Mouse (Mus musculus): ENCODE results near the gene Patl1. TPM values are rescaled to one million over a fixed set of nuclear protein-coding genes. Genes with fewer than 3 reads are reported as not detected.

The Patl1 gene
- polyA plus RNA-seq, 1 experiment from 2014 or later: 30.2 TPM

Small RNAs within 50 kb of the gene (microRNA-seq; reads per million reads assigned to microRNA genes)
- gene Mir6994: 6.8 reads per million, percentile 25 among the genes with 10 or more reads in this experiment

Other genes starting within 250 kb of the Patl1 start
- not detected in 2 replicates for gene Oosp1, start 221.2 kb upstream of the Patl1 start, polyA plus RNA-seq (2014; fragmentation: Nextera tagmentation; extraction: Ambion mirVana)
- gene Oosp3, start 215.3 kb upstream of the Patl1 start, polyA plus RNA-seq (2014; fragmentation: Nextera tagmentation; extraction: Ambion mirVana): not detected in 2 replicates
- not detected in 2 replicates for gene Gif, start 164.8 kb upstream of the Patl1 start, polyA plus RNA-seq (2014; fragmentation: Nextera tagmentation; extraction: Ambion mirVana)
- 57.2 and 60.8 TPM in 2 replicates for gene Mrpl16, start 142.0 kb upstream of the Patl1 start, polyA plus RNA-seq (2014; fragmentation: Nextera tagmentation; extraction: Ambion mirVana)
- 19.5 and 23.1 TPM in 2 replicates for gene Stx3, start 93.0 kb upstream of the Patl1 start, polyA plus RNA-seq (2014; fragmentation: Nextera tagmentation; extraction: Ambion mirVana)
- gene Olfr1417, start 73.2 kb upstream of the Patl1 start, polyA plus RNA-seq (2014; fragmentation: Nextera tagmentation; extraction: Ambion mirVana): not detected in 2 replicates
- not detected in 2 replicates for gene Olfr1418, start 51.3 kb upstream of the Patl1 start, polyA plus RNA-seq (2014; fragmentation: Nextera tagmentation; extraction: Ambion mirVana)
- gene Olfr1419, start 37.3 kb upstream of the Patl1 start, polyA plus RNA-seq (2014; fragmentation: Nextera tagmentation; extraction: Ambion mirVana): not detected in 2 replicates
- 0.08 TPM in 1 of 2 replicates, not detected in the other for gene Olfr1420, start 25.8 kb upstream of the Patl1 start, polyA plus RNA-seq (2014; fragmentation: Nextera tagmentation; extraction: Ambion mirVana)
- 5.3 and 6.0 TPM in 2 replicates for gene Osbp, start 53.5 kb downstream of the Patl1 start, polyA plus RNA-seq (2014; fragmentation: Nextera tagmentation; extraction: Ambion mirVana)
- gene Olfr1423, start 128.9 kb downstream of the Patl1 start, polyA plus RNA-seq (2014; fragmentation: Nextera tagmentation; extraction: Ambion mirVana): 0.03 TPM in 1 of 2 replicates, not detected in the other
- not detected in 2 replicates for gene Olfr1424, start 150.3 kb downstream of the Patl1 start, polyA plus RNA-seq (2014; fragmentation: Nextera tagmentation; extraction: Ambion mirVana)
- gene Olfr1425, start 165.3 kb downstream of the Patl1 start, polyA plus RNA-seq (2014; fragmentation: Nextera tagmentation; extraction: Ambion mirVana): not detected in 2 replicates
- gene Olfr1426, start 179.6 kb downstream of the Patl1 start, polyA plus RNA-seq (2014; fragmentation: Nextera tagmentation; extraction: Ambion mirVana): not detected in 2 replicates
- gene Olfr1427, start 190.9 kb downstream of the Patl1 start, polyA plus RNA-seq (2014; fragmentation: Nextera tagmentation; extraction: Ambion mirVana): not detected in 2 replicates
- not detected in 2 replicates for gene Olfr1428, start 203.5 kb downstream of the Patl1 start, polyA plus RNA-seq (2014; fragmentation: Nextera tagmentation; extraction: Ambion mirVana)
- gene Olfr76, start 210.8 kb downstream of the Patl1 start, polyA plus RNA-seq (2014; fragmentation: Nextera tagmentation; extraction: Ambion mirVana): not detected in 2 replicates

Measured in midbrain, embryonic 11.5 days (tissue).